Mouse (Mus musculus) ovary, adult 18-20 months (tissue): Measurements from ENCODE around the gene Micall1.
A peak's percentile ranks its signal among the peaks of the same experiment; 100 is the strongest.

ENCODE experiments used
- DNase-seq: peaks from one replicate; pipeline ENCODE4 v3.0.0; 2022; ENCODE audit warnings: low spot score, mixed read lengths

Gene Micall1

DNA sequence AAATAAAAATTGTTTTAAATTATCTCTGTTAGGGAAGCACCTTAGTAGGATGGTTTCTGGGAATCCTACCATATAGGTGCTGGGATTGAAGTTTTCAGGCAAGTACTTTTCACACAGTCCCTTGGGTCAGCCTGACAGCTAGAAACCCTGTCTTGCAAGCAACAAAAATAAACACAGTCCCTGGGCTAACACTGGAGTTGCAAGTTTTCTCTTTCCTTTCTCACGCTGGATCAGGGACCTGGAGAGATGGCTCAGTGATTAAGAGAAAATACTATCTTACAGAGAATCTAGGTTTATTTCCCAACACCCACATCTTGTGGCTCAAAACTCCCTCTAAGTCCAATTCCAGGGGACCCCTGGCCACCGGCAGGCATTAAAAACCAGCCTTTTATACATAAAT is 11.6 kb upstream of the Micall1 start:
- DNase-seq, result no peak

DNA sequence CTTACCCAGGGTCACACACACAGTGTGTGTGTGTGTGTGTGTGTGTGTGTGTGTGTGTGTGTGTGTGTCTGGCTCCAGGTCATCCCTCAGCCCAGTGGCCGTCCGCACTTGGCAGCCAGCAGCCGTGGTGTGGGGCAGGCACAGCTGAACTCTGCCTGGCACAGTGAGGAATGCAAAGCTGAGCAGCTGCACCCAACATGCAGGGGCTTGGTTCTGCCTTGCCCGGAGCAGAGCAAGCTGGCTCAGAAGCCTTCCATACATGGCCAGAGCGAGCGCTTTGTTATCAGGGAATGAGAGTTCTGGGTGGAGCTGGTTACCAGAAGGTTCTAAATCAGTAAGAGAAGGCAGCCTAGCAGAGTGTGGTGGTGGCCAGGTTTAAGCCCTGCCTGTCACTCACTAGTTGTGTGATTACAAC is 11.1 kb upstream of the Micall1 start:
- peak; percentile 59 for DNase-seq

DNA sequence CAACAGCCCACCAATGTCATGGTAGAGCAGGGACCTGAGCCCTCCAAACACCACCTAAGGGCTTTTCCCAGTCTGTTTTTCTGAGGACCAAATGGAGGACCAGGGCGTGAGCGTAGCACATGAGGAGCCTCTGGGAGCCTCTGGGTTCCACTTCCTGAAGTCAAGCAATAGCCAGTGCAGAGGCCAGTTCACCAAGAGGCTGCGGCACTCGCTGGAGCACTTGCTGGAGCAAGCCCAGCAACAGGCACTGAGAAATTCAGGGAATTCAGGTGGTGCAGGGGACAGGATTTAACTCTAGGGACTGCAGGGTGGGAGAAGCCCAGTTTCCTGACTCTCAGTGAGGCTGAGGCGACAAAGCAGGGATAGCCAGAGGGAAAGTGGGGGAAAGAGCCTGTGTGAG is 10.5 kb upstream of the Micall1 start:
- no peak for DNase-seq

DNA sequence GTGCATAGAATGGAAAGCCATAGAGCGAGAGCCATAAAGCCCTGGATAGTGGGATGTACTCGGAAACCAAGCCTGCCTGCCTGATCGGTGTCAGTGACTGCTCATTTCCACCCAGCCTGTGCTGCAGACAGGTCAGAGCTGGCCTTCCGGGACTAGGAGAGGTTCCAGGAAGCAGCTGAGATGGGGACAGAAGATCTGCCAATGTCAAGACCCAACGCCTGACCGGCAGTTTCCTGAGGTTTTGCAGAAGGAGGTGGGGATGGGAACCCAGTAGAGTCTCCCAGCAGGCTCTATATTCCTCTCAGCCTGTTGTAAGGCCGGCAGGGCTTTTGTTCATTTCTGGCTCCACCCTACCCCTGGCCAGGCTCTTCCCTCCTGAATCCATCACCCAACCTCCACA is 9.8 kb upstream of the Micall1 start:
- no peak for DNase-seq

DNA sequence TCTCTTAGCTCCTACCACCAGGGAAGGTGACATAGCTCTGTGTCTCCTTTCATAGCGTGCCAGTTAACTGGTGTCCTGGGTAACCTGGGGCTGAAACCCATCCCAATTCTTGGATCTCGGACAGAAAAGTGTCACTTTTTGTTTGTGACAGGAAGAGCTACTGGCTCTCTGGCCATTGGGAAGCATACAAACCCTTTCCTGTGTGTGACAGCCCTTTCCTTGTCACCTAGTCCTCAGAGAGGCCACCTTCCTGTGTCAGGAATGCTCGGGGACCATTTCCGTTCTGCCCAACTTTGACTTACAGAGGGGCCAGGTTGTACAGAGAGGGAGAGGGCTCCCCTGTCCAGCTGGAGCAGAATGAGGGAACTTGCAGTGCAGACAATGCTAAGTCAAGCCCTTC is 9.2 kb upstream of the Micall1 start:
- DNase-seq, result no peak

DNA sequence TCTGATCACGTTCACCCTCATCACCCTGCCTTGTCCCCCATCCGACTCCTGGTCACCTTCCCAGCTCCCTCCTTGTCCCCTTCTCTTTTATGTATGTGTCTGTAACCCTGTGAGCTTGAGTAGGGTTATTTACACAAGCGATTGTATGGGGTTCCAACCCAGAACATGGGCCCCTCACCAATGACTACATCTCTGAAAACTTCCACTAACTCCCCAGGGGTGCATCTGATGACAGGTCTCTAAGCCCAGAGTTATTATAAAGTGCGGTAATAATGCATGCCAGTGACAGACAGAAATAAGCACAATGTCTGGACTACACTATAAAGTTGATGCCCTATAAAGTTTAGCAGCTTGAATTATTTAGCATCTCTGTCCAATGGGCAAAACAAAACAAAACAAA is 8.3 kb upstream of the Micall1 start:
- DNase-seq, result no peak

DNA sequence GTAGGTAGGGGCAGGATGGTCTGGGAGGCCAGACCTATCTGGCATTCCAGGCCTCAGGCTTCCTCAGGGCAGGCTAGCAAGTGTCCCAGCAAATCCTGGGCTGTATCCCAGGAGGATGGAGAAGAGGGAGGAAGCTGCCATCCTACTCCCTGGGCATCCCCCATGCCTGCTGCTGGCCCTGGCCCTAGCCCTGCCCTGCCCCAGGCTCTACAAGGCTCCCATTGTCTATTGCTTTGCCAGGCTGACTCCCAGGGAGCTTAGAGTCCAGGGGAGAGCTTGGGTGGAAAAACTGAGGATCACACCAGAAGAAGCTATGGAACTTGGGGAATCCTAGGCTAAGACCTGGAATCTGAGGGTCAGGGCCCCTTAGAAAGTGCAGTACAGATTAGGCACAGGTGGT is 7.2 kb upstream of the Micall1 start:
- no peak for DNase-seq

DNA sequence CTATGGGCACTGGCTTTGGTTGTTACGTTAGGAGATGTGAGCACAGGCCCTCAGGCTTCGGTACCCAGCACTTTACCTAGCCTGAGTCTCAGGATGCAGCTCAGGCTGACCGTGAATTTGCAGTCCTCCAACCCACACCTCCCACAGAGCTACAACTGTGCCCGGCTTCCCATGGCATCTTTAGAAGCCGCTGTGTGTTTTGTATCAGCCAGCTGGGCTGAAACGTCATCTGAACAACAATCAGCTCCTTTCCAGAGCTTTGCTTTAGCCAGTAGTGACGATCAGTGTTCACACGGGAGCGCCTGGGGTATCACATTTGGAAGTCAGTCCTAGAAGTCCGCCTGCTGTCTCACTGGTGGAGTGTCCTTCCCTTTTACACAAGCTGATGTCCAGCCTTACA is 5.4 kb upstream of the Micall1 start:
- DNase-seq, result no peak

DNA sequence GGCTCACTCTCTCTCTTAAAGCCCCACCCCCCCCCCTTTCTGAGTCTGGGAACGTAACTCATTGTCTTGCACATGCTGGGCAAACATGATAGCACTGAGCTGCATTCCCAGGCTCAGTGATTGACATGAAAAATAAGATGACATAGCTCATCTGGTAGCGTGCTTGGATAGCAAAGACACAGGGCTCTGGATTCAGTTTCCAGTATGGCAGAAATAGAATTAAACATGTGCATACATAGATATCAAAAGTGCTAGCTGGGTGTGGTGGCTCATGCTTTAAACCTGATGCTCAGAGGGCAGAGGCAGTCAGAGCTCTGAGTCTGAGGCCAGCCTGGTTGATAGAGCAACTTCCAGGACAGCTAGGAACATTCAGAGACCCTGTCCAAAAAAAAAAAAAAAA is 2.9 kb upstream of the Micall1 start:
- DNase-seq, result no peak

DNA sequence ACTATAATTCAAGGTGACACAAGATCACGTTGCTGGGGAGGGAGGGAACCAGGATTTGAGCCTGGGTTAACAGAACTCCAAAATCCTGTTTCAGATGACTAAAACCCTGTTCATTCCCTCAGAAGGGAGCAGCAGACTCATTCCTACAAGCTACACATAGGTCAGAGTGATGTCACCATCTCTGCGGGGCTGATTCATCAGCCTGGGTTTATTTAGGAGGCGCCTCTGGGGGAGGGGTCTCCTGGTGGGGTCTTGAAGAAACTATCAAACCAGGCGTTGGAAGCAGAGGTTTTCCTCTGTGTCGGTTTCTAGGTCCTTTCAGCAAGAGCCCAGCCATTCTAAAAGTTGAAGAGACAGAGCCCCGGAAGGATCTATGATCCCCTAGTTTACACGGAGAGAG is 732 bp upstream of the Micall1 start:
- DNase-seq, result no peak

DNA sequence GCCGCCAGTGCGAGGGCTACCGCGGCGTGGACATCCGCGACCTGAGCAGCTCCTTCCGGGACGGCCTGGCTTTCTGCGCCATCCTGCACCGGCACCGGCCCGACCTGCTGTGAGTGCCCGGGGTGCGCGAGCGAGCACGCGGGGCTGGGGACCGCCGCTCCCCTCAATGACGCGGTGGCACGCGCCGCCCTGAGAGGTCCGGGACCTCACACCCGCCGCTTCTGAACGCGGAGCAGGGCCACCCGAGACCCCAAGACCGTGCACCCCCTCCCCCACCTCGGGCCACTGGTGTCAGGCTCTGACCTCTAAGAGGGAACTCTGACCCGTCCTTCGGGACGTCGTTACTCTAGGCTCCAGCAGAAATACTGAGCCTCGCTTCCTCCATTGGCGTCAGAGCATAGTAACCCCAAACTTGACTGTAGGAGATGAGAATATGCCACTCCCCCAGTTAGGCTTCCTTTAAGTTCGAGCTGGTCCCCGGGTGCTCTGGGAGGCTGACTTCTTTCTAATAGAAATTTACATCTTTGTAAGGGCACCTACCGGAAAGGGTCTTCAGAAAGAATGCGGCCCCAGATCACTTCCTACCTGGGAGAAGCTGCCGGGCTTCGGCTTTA is 730 bp downstream of the Micall1 start:
- DNase-seq, result no peak

DNA sequence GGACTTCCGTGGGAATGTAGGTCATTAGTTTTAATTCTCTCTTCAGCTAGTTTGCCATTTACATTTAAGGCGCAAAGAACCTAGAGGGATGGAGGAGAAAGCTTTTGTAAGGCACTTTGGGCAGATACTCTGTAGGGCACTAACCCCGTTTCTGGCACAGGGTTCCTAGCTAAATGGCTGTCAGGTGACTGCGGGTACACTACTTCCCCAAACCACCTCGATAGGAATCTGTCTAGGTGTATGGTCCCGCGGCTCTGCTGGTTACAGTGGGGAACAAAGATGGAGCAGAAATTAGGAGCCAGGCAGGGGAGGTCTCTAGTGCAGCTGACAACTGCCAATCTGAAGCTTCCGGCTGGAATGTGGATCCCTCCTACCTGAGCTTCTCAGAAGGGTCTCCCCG is 1.3 kb downstream of the Micall1 start:
- no peak for DNase-seq

DNA sequence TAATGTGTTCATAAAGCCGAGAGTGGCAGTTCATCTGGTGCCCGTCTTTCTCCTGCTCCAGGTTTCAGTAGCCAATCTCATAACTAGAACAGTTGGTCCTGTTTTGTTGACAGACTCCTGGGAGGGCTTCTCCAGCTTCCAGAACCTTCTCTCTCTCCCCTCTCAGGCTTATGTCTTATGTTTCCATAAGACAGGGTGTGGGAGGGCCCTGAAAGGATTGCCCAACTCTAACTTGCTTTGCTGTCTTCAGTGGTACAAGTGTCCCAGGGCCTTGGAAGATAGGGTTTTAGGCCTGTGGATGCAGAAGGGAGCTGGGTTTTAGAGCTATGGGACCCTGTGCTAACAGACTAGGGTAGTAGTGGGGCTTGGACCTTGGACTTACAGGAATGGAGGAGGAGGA is 1.8 kb downstream of the Micall1 start:
- DNase-seq, result no peak

DNA sequence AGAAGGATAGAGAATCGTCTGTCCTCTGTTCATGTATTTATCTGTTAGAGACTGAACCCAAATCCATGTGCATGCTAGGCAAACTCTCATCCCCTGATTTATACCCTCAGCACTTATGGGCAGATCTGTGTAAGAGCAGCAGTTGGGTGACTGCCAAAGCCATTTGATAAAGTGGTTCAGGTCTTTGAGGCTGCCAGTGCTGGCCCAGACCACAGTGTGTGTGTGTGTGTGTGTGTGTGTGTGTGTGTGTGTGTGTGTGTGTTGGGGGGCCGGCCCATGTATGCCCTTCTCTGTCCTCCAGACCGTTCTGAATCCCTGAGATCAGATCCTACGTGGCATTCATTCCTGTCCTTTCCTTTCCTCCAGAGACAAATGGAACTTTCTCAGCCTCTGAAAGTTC is 3.1 kb downstream of the Micall1 start:
- DNase-seq, result no peak

DNA sequence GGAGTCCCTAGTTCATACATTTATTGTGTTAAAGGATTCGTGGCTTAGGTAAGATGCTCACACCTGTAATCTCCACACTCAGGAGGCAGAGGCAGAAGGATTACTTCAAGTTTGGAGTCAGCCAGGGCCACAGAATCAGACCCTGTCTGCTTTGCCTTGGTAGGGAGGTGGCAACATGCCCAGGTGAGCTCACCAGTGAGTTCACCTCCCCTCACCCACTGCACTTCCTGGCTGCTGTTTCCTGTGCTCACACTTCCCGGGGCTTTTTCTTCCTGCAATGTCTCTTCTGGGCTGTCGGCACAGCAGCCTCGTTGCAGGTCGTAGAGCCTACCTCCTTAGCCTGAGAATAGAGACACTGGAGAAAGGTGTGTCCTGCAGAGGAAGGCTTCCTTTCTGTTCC is 6.6 kb downstream of the Micall1 start:
- no peak for DNase-seq

DNA sequence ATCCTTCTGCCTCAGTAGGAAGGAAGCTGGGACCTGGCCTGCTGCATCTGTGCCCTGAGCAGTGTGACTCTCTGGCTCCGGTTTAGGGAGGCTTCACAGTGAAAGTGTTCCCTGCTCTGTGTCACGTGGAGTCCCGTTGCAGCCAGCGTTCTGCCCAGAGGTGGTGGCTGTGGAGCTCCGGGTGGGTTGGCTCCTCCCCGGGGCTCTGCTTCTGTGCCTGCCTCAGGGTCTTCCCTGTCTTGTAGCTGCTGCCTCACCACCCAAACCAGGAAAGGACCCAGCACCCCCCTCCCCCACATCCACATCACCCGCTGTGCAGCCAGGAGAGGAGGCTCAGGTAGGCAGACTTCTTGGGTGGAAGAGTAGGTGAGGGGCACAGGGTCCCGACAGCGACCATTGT is 10.8 kb downstream of the Micall1 start:
- DNase-seq, result no peak

DNA sequence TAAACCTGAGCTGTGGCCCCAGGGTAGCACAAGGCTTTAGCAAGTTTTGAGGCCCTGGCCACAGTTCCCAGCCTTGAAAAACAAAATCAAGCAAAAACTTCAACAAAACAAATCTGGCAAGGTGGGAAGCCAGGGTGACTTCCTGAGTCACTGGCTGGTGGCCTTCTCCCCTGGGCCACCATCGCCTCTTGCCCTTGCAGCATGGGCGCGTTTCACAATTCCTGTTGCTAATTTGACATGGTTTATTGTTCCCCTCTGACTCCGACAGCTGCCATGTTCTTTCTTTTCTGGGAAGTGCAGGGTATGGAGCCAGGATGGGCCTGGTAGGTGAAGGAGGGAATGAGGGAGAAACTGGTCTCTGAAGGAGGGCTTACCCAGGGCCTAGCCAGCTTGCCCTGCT is 13.4 kb downstream of the Micall1 start:
- no peak for DNase-seq

DNA sequence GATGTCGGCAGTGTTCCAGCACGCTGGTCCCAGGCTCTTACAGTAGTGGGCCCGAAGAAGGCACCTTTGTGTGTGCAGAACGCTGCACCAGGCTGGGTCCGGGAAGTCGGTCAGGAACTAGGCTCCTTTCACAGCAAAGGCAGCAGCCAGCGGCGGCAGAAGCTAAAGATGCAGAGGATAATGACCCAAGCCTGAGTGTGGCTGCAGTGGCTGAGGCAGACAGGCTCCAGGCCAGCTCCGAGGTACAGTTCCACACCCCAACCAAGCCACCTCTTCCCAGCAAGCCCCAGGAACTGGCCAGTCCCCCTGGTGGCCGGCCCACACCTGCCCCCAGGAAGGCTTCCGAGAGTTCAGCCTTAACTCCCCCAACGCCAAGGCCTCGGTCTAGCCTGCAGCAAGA is 13.8 kb downstream of the Micall1 start:
- no peak for DNase-seq

DNA sequence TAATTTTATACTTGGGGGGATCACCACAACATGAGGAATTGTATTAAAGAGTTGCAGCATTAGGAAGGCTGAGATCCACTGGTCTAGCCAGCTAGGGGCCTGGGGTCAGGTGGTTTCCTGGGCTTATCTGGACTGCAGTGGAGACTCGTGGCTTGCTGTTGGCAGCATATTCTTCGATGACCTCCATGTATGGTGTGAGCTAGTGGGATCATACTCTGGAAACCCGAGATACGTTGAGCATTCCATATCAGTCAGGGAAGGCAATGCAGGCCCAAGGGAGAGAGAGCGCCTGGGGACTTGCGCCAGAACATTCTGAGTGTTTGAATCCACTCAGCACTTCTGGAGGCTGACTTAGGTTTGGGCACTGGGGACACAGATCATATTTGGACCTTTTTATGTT is 15.1 kb downstream of the Micall1 start:
- no peak for DNase-seq

DNA sequence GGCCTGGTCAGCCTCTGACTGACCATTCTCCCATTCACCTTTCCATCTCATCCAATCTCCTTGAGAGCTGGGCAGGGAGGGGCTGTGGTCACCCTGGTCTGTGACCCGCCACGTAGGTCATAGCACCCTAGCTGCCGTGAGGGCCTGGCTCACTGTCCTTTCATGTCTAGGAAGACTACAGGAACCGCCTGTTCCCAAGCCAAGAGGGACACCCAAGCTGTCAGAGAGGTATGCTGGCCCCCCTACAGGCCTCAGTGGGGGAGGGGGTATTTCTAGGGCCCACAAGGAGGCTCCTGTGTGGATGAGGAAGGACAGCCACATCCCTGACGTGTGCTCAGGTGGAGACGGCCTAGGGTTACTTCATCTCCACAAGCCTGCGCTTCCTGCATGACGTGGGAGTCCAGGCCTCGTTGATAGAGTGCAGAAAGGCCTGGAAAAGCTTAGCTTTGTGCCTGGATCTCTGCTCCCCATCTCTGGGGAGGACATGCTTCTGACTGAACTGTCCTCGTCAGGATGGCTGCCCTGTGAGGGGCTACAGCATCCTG is 15.7 kb downstream of the Micall1 start:
- no peak for DNase-seq

DNA sequence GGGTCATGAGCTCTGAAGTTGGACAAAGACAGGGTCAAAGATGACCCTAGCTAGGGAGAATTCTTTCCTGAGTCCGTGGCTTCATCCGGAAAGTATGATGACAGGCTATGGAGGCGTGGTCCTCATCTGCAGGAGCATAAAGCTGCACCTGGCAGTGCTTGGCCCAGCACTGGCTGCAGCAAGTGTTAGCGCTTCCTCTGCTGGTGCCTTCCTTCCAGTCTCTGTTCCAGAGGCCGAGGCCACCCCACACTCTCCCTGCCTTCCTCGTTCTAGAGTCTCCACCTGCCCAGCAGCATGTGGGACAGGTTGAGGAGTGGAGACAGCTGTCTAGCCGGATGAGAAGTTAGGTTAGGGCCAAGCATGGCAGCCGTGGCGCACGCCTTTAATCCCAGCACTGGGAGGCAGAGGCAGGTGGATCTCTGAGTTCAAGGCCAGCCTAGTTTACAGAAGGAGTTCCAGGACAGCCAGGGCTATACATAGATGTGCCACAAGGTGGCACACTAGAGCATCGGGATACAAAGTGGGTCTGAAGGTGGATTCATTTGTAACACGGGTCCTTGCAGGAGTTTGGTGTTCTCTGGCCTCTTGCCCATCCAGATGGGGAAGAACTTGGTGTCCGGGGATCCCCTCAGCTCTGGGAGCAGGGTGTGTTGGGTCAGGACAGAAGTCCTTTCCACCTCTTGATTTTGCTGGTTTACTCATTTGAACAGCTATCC is 17.7 kb downstream of the Micall1 start:
- no peak for DNase-seq

DNA sequence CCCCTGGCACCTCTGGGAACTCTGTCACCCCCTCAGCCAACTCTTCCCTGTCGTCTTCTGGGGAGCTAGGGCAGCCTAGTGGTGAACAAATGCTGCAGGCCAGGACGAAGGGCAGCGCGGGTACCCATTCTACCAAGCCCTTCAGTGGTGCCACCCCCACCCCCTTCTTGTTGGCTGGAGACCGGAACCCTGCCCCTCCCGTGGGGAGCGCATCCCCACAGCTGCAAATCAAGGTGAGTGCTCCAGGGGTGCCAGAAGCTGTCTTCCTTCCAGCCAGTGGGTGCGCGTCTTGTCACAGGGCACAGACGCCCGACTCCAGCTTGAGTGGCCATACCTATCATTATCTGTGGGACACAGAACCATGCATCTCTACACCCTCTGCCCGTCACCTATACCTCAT is 18.4 kb downstream of the Micall1 start:
- no peak for DNase-seq

DNA sequence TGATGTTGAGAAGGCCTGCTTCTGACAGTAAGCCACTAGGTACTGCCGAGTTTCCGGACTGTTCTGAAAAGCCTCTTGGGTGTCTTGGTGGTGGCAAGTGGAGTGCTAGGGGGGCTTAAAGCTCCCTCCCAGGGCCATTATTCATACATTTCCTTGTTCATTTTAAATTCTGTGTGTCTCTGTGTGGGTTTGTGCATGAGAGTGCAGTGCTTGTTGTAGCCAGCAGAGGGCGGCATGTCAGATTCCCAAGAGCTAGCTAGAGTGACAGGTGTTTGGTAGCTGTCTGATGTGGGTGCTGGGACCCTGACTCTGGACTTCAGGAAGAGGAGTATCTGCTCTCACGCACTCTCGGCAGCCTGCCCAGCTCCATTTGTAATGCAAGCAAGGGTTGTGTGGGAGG is 19.5 kb downstream of the Micall1 start:
- no peak for DNase-seq

DNA sequence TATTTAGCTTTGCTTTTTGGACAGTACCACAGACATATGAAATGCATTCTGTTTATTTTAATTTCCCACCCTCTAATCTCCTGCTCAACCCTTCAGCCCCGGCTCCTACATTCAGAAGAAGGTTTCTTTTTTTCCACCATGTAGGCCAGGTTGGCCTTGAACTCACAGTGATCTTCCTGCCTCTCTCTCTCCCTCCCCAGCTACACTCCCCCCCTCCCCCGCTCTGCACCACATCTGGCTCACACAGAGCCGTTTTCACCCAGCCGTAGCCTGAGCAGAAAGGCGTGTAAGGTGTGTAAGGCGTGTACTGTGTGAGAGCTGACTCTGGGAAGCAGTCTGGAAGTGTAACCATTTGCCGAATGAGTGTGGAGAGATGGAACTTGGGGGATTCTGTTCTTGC is 20.6 kb downstream of the Micall1 start:
- no peak for DNase-seq
